Mouse (Mus musculus) c-Kit-negative CD71-positive TER-119-positive erythroid progenitor cells, embryonic 14.5 days (primary cell): ENCODE data around the gene Tpm1.

Experiments used
- DNase-seq: peaks from one replicate; pipeline ENCODE4 v3.0.0-alpha.2; 2013; ENCODE audit warnings: low read depth, low spot score

Gene Tpm1

DNA sequence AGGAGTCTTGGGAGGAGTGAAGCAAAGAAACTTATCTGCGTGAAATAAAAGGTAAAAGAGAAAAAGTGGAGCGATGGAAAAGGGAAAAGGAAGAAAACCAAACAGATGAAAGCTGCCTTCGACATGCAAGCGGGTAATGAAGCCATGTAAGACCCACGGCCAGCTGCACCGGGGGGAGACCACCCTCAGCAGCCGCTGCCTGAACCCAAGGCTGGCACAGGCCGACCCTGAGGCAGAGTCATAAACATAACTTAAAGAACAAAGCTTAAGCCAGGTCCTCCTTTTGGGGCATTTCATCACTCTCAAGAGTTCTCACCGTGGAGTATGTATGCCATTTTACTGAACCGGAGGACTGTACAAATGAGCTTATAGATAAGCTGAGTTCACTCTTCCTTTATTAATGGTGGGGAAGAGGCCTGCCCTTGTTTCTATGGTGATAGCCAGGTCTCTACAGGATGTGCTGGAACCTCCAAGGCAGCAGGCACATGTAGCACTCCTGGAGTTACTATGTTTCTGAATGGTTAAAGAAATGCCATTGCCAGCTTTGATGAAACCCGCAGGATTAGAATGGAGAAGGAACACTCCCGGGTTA is 21.0 kb downstream of the Tpm1 start:
- no peak for DNase-seq

DNA sequence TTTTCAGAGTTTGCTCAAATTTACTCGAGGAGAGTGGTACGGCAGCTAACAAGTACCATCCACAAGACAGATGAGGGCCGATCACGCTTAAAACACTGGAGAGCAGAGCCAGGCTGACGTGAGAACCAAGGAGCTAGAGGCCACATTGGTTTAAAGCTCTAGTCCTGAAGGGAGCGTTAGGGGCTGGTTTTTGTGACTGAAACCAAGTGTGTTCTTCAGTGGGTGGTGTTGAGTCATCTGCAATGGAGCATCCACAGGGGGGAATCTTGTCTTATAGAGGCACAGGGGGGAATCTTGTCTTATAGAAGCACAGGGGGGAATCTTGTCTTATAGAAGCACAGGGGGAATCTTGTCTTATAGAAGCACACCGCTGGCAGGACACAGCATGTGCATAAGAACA is 22.3 kb downstream of the Tpm1 start:
- DNase-seq, result no peak

DNA sequence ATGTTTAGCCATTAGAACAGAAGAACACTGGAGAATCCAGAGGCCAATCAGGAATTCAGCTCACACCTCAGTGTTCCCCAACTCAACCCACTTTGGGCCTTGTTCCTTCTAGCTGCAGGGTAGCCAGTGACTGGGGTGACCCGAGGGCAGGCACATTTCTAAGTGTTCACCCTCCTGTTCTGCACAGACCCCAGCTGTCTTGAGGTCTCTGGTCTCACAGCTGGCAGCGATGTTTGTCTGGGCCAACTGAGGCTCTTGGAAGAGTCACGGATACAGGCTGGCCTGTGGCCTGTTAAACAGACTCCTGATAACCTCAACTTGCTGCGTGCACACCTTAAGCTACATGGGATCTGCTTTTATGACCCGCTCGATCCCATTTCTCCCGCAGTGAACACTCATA is 23.1 kb downstream of the Tpm1 start:
- no peak for DNase-seq

DNA sequence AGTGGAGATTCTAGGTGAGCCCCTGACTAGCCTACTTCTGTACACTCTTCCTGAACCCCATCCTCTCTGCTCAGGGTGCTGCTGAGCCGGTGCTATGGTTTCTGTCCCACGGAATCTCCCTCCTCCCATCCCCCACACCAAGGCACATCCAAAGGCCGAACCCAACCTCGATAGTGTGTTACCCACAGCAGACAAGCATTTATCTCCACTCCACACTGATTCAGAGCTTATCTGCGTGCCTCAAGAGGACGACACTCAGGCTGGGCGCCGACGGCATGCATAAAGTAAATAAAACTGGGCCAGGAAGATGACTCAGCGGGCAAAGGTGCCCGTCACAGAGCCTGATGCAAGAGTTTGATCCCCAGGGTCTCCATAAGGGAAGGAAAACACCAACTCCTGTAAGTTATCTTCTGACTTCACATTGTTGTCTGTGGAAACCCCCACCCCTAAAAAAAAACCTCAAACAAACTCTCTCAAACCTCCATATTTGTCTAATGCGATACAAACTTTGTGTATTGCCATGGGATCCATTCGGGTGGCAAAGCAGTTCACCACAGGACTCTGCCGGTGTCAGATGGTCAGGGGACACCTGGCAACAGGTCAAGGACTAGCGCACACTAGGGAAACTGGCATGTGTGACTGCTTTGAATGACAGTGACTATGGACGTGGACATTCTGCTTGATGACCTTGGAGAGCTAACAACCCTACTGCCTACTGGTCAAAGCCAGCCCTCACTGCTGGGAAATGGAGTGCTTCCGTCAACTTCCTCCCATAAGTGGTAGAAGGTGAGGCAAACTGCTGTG is 24.1 kb downstream of the Tpm1 start:
- peak; percentile 83 for DNase-seq

DNA sequence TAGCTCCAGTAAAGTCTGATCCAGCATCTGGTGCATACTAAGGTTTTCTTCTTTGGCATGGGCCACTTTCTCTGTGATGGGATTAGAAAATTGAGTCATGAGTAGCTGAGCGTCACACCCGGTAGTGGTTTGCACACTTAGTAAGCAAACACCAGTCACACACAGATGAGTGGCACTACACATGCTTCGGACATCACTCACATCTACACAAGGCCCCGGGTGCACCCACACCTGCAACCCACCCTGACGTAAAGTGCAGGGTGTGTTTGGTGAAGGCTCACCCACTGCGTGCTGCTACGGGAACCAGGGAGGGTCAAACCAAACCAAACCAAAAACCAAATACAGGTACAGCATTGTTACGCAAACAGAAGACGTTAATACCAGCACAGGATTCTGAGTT is 25.8 kb downstream of the Tpm1 start:
- no peak for DNase-seq

DNA sequence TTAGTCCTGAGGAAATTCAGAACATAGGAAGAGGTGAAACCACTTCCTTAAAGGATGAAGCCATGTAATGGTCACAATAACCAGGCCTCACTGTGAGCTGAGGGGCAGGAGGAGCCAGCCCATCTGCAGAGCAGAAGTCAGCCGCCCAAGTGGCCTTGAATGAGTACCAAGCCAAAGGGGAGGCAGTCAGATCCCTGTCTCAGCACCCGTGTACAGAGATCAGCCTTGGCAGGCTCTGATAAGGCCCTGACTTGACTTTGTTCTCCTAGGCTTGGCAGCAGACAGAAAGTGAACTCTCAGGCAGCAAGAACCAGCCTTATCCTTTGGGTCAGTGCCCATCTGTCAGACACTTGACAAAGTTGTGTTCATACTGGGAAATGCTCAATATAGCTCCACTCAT is 29.1 kb downstream of the Tpm1 start:
- DNase-seq, result no peak

DNA sequence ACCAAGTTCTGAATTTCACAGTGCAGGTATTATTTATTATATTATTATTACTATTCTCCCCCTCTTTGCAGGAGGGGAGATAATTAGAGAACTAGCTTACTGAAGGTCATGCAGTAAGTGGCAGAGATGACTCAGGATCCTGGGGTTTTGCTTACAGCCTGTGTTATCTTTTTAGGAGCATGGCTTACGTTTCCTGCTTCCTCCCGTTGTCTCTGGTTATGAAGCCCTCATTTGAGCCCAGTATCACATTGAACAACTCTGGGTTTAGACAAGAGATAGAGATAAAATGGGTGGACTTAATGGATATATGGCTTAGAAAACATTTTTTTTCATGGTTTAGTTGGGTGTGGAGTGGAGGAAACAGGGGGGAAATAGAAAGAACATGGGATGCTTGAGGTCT is 35.7 kb downstream of the Tpm1 start:
- DNase-seq, result peak; percentile 39

DNA sequence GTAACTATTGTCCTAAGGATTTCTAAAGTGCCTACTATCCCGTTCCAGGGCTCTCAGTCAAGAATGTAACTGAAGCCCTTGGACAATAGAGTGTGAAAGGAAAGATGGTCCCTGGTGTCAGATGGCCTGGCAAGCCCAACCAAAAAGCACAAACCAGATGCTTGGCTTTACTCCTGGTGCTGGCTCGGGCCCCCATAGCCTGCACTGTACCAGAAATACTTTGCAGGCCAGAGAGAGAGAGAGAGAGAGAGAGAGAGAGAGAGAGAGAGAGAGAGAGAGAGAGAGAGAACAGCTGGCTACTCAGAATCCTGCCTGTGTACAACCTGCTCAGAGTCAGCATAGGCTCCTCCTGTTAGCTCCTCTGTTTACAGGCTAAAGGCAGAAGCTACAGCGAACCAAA is 36.7 kb downstream of the Tpm1 start:
- no peak for DNase-seq

DNA sequence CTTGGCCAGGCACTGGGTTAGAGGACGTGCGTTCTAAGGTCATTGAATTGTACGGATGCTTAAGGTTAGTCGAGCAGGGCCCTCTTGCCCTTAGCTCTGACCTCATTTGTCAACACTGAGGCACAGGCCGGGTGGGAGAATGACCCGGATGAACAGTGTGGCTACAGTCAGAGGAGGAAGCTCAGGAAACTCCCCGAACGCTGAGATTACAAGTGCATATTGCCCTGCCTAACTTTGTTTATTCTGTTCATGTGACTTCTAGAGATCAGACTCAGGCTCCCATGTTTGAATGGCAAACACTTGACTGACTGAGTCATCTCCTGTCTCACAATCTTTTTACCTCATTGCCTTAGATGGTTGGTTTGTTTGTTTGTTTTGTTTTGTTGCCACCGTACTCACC is 37.7 kb downstream of the Tpm1 start:
- no peak for DNase-seq

DNA sequence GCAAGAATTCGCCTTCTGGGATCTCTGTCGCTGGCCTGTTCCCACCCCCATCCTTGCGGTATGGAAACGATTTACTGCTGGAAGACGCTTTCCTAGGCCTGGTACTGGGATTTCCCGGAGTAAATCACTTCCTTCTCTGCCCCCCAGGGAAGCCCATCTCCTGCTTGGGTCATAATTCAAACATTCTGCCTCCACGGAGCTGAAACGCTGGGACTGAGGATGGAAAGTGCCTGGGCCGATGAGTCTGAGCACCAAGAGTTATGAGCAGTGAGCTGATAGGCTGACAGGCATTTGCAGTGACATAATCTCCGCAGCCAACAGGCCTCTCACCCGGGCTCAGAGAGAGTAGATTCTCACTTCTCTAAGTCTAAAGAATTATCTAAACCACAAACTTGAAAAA is 40.4 kb downstream of the Tpm1 start:
- no peak for DNase-seq

DNA sequence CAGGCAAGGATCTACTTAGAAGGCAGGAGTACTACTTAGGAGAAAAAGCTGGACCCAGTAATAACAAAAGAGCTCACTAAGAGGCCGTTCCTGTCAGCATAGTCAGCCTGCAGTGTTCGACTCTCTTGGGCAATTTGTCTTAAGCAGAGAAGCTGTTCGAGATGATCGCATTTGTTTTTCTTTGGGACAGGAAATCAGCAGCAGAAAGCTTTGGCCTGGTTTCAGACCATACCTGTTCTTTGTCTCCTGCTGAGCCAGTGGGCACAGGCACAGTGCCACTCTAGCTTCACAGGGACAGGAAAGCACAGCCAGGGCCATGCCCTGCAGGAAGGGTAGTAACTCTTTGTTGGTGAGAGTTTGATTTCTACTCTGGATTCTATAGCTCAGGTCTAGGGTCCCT is 42.8 kb downstream of the Tpm1 start:
- no peak for DNase-seq

DNA sequence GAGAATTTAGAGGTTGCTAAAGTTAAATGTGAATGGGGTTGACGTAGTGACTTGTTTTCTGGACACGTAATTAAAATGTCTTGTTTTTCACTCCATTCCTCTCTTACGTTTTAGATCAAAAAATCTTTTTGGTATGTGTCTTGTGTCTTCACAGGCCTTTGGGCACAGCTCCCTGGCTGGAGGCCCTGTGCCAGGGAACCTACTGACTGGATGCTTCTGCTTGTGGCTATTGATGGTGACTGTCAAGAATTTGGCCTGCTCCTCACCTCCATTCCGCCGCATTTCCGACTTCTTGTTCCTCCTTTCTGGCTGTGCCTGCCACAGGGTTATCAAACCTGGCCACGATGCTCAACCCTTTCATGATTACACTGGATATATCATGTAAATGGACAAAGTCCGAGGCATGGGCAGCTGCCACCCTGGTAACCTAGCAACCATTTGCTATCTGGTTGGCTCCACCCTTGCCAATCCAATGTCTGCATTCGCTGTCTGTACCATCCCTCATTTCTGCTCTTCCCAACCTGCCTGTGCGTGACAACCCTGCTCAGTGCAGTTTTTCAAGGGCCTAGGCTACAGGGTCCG is 44.0 kb downstream of the Tpm1 start:
- no peak for DNase-seq

DNA sequence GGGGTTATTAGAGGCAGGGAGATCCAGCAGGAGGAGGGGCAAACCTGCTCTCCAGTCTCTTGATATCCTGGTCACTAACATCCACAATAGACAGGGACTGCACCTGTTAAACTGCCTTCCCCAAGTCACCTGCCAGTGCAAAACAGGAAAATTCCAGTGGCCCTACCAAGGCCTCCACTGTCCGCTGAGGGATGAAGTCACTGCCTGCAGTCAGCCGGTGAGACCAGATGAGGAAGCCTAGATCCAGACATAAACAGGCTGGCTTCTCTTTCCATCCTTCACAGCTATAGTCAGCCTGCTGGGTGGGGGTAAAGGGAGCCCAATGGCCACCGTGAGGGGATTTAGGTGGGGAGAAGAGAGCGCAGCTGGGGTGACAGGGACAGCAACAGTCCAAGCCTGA is 45.5 kb downstream of the Tpm1 start:
- no peak for DNase-seq

DNA sequence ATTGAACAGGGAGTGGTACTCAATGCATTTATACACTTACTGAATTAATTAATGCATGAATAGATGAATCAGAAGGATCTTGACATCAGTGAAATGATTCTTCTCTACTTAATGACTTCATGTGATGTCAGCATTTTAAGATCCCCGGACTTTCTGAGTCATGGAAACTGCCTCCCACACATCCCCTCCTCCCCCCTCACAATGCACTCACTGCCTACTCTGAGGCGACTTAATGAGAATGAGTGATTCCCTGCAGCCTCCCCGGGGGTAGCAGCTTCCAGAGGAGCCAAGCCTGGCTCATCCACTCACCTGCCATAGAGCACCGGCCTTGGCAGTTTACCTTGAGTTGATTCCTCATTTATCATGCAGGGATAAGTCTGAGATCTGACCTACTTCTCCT is 46.0 kb downstream of the Tpm1 start:
- no peak for DNase-seq

DNA sequence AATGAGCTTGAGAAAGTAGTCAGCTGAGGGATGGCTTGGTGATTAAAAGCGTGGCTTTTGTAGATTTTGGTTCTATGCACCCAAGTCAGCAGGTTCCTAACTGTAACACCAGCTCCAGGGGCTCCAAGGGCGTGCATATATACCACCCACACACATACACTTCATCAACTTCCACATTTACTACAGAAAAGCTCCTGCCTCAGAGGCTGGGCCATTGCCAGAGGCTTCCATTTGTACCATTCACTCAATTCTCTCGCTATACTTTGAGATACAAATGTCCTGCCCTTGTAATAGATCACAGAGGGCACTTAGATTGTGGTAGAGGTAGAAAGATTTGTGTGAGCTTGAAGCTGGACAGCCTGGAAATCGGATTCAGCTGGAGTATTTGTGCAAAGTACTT is 47.7 kb downstream of the Tpm1 start:
- DNase-seq, result no peak

DNA sequence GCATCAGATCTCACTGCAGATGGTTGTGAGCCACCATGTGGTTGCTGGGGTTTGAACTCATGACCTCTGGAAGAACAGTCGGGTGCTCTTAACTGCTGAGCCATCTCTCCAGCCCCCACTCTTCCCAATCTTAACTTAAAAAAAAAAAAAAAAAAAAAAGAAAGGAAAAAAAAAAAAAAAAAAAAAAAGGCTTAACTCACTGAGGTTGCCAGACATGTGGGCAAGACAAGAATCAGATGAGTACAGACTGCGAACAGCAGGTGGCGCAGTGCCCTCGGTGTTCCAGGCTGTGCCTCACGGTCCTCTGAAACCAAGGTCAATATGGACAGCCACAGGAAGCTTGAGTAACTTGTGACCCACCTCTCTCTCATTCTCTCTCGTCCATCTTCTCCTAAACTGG is 48.2 kb downstream of the Tpm1 start:
- DNase-seq, result peak; percentile 78

DNA sequence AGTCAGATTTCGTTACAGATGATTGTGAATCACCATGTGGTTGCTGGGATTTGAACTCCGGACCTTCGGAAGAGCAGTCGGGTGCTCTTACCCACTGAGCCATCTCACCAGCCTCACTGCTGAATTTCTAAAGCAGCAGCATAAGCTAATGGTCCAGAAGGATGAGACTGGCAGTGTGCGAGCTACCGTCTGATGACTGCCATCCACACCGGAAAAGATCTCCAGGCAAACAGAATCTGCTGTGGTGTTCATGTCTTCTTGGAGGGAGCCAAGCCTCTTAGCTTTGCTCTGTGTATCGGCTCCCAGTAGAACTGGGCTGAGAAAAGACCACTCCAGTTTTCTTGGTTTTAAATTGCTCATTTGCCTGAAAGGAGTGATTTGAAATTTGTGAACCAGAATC is 49.5 kb downstream of the Tpm1 start:
- DNase-seq, result no peak

DNA sequence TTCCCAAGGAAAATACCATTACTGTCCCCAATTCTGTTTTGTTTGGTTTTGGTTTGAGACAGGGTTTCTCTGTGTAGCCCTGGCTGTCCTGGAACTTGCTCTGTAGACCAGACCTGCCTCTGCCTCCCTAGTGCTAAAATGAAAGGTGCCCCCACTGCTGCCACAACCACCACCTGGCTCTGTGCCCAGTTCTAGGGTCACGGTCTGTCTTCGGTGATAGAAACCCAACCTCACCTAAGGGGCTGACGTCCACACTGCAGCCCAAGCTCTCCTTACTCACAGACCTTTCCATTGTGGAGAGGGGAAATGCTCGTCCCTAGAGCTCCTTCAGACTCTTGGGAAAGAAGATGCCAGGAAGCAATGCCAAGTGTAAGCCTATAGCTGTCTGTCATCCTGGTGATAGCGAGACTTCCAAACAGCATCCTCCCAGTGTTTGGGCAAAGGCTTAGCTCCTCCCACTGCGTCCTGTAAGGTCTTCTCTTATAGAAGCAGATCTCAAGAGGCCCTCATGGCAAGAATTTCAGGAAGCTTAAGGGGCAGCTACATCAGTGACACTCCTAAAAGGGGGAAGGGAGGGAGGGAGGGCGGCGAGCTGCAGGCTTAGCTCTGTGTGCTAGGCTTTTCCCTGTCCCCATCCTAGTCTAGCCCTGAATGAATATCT is 57.3 kb downstream of the Tpm1 start:
- DNase-seq, result no peak

DNA sequence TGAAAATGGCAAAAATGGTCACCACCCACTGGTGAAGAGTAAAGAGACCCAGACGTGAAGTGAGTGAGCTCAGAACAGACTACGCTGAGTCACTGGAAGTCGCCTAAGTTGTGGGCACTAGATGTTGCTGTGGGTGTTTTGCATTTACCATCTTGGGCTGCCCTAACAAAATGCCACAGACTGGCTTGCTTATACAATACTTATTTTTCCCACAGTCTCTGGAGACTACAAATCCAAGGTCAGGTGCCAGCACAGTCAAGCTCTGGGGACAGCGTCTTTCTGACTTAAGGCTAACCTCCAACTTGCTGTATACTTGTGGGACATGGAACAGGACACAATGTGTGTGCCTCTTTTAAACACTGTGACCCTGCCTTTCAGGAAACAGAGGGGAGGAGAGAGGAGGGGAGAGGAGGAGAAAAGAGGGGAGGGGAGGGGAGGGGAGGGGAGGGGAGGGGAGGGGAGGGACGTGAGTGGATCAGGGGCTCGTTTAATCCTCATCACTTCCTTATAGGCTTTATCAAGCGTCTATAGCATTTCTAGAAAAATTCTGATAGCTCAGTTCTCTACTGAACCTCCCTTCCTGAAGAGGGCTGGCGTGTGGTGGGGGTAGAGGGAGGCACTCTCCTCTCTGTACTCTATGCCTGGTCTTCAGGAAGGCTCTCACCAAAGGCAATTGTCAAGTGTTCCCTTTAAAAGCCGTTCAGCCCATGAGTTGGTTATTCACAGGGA is 58.0 kb downstream of the Tpm1 start:
- no peak for DNase-seq

DNA sequence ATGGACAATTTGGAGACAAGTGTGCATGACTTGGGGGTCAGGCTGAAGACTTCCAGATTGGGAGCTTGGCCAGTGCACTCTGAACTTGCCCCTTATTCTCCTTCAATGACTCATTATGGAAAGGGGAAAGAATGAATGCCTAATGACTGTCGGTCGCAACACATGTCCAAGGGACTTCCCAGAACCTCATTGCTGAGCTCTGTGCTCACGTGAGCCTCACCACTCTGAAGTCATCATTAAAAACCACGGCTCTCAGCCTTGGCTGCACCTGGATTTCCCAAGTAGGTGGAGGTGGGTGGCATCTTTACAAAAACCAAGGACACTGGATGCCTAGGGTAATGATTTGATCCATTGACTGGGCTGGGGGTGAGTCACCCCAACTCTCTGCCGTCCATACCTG is 59.2 kb downstream of the Tpm1 start:
- no peak for DNase-seq

DNA sequence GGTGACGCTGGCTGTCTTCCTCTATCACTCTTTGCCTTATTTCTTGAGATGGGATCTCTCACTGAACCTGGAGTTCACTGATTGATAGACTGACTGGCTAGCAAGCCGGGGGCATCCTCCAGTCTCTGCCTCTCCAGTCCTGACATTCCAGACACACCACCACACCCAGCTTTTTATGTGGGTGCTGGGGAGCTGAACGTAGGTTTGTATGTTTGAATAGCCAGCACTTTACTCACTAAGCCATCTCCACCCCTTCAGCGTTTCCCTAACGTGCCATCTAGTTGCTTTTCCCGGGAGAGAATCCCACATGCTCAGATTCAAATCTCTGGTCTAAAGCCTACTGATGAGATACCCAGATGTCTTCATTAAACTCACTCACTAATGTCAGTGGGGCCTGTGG is 59.6 kb downstream of the Tpm1 start:
- no peak for DNase-seq

DNA sequence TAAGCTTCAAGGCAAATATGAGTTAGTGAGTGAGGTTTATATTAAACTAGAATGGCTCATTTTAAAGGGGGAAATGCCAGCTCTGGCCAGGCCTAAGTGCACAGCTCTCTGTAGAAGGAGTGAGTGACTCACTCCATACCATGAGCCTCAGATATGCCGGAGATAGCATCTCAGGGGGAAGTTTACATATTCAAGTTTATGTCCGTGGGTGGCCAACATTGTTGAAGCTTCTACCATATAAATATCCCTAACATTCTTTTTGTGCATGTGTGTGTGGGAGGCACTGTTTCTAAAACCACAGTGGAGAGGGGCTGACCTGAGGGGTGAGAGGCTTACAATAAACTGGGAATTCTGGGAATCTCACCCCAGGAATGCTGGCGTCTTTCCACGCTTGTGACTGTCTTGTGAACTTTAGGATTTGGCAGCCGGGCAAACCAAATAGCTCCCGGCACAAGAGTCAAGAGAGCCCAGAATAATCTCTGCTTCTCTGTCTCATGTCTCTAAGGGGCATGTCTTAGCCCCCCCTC is 60.3 kb downstream of the Tpm1 start:
- no peak for DNase-seq
